Mouse (Mus musculus) frontal cortex, postnatal 10 days (tissue): ENCODE results near the gene BC049352.

Source experiments
- DNase-seq, 2 experiments: peaks; one replicate each; pipeline ENCODE4 v3.0.0; 2022; ENCODE audit warnings: low spot score in 2 of 2, mixed read lengths in 1 of 2

Gene BC049352

DNA sequence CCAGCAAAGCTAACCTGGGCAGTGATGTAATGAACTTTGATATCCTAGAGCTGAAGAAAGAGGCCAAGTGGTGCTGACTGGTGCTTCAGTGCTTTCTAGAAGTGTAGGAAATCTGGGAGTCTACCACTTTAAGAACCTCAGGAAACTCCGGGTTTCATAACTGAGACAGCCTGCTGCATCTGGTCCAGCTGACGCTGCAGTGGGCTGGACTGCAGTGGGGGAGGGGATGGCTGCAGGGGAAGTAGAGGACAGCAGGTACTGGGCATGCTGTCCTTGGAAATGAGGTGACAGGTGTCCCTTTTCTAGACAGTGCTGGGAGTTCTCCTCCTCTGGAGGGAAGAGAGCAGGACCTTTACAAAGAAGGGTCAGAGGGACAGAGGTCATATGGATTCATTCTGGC lies at the start of gene BC049352:
Gene BC049352 (plus strand): TSS at position 238 of the 400 bp plus-strand sequence.
- DNase-seq: no peak

GRCm38 (mm10) chr9:45133484-45134310 lies 48.1 kb upstream of the BC049352 start:
- DNase-seq: no peak

- no peak for DNase-seq
These were observed 45.2 kb upstream of the BC049352 start for GRCm38 (mm10) chr9:45136442-45137169.

DNA sequence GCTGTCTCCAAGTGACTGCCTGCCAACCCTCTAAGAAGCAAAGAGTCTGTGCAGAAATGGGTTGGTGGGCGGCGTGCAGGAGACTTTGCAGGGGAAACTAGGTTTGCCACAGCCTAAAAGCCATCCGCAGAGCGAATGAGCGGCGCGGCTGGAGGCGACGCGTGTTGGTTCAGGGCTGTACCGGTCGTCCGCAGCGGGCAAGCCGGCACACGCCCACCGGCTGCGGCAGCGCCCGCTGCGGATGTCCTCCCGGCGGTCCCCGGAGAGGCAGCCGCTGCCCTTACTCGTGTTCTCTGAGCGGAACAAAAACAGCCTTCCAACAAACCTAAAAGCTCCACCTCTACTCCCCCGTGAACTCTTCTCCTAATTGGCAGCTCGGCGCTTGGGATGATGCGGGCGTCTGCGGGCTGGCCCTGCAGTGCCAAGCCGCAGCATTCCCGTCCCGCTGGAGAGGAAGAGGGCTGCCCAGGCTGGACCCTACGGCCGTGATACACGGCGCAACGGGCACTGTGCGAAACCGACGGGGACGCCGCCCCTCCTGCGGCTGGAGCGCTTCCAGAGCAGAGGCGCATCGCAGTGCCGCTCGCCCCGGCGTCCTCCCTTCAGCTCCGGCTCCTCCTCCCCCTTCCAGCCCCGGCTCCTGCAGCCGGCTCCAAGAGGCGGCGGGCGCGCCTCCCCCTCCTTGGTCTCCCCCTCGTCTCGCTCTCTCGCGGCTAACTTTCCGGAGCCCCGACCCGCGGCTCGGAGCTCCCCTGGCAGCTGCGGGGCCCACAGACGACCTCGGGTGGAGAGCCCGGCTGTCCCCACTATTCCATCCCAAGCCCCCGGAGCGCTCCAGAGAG lies 43.4 kb upstream of the BC049352 start, which contains the start of gene Scn4b:
Gene Scn4b (plus strand): TSS at position 205 of the 842 bp plus-strand sequence.
- peak in 1 of 2 experiments; percentile 24 for DNase-seq

- DNase-seq: no peak
These were observed 42.7 kb upstream of the BC049352 start for GRCm38 (mm10) chr9:45139082-45139481.

DNA sequence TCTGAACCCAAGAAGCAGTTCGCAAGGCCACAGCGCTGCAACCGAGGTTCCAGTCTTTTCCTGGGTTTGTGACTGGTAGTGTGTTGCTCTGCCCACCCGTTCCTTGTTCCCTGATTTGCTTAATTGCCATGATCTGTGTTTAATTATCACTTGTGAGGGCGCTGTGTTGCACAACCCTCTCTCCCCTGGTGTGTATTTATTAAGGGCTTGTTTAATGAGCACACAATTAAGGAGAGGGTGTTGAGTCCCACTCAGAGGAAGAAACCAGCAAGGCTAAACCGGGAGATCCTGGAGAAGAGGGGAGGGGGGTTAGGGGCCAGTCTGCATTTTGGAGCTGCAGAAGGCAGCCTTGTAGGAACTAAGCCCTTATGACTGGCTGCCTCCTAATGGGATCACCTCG lies 40.9 kb upstream of the BC049352 start:
- no peak for DNase-seq

DNA sequence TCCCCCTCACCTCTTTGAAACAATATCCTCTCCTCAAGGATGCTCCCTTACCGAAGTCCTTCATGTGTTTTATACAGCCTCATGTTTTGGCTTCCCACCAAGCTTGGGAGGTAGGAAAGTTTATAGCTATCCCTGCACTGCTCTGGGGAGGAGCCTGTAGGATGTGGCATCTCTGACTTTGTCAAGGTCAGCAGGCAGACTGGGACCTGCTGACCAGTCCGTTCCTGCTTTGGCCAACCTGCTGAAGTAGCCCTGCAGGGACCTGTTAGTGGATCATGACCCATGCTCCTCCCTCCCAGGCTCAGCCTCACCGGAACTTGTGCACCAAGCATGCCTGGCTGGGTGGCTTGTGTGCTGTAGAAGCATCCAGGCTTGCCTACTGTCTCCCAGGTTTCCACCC lies 39.1 kb upstream of the BC049352 start:
- no peak for DNase-seq

DNA sequence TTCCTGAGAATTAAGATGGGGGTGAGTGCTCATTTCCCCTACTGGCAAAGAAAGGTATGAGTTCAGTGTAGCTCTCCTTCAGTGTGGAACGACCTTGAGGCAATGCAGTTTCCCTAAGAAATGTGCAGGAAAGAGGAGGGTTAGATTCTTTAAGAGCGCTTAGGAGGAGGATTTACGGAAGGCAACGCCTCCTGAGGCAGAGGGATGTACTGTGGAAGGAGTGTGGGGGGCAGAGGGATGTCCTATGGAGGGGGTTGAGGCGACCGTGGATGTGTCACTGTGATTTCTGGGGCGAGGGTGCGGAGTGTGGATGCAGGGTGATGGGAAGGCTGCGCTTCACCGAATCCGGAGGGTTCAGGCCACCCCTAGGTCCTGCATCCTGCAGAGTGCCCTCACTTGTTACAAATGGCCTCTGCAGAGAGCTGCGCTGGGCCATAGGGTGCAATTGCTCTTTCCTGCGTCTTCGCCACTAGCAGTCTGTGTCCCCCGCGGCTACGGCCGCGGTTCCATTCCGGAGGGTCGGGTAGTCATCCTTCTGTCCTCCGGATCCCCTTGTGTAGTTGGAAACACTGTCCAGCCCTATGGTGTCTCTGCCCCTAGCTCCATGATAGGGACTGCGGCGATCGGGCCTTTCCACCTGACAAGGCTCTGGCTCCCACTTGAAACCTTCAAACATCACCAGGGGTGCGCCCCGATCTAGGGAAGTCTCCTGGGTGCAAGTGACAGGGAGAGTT lies 36.1 kb upstream of the BC049352 start:
- DNase-seq: peak in 1 of 2 experiments; percentile 22

DNA sequence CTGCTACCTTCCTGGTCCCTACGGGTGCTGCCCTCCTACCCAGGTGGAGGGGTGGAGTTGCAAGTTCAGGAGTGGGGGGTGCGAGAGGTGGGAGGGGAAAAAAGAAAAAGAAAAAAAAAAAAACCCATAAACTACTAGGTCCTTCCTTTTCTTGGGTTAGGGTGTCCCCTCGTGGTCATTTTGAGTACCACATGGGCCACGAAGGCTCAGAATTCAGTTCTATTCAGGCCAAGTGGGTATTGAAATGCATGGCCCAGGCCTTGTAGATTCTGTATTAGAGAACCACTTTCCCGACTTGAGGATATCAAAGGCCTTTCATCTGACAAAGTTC lies 35.6 kb upstream of the BC049352 start:
- peak; percentile 51 to 76 for DNase-seq

- no peak for DNase-seq
These were observed 30.9 kb upstream of the BC049352 start for GRCm38 (mm10) chr9:45150933-45151332.

DNA sequence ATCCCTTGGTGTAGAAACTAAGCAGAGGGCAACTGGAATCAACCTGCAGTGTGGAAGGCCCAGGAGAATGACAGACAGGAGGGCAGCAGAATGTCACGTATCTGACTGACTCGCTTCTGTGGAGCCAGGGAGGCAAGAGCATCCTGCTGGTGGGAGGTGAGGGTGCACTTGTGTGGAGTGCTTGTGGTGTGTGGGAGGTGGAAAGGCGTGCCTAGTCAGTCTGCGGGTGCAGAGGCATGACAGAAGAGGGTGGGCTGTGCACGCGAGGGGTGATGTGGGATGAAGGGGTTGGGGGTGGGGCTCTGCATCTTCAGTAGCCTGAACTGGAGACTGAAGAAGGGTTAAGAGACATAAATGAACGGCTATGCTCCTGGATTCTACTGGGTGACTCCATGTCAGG lies 28.4 kb upstream of the BC049352 start:
- no peak for DNase-seq

DNA sequence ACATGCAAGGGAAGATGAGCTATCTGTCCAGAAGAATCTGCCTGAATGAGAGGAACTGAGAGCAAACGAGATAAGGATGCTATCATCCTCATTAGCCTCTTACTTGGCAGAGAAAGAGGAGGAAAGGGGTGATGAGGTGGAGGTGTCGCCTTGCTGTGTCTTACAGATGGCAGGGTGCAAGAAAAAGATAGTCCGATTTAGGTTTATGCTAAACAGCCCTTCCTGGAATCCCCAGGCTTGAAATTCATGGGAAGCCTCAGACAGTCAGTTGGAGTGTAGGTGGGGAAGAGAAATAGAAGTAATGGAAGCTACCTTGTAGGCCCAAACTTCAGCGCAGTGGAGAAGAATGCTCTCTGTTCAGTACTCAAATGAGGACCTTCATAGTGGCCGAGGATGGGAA lies 13.9 kb upstream of the BC049352 start:
- DNase-seq: no peak

DNA sequence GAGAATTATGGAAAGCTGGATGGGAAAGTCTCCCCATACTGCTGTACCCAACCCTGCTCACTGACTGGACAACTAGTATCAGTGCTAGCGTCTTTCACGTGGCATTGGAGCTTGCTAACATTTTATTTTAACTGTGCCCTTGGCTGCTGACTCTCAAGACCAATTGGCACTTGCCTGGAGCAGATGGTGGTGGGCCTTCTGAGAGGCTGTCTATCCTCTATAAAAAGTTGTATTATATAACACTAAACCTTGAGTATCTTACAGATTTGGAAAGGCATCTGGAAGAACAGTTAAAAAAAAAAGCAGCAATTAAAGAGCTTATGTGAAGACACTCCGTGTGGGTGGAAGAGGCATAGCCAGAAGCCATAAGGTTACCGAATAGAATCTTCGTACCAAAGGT lies 11.7 kb upstream of the BC049352 start:
- no peak for DNase-seq

- DNase-seq: no peak
These were observed 10.7 kb upstream of the BC049352 start for GRCm38 (mm10) chr9:45171073-45171610.

DNA sequence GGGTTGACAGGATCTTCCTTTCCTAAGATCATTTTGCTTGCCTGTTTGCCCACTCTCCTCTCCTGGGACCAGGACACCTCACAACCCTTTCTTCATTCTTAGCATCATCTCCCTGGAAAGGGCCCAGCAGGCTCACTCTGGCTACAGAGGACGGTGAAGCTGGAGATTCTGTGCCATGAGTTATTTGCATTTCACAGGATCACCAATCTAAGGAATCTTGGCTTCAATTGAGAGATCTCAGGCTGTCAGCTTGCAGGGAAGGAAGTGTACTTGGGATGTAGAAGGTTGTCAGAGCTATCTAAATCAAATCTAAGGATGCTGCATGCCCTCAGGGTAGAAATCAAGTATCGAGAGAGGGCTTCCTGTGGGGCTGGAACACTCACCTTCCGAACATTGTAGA lies 8.3 kb upstream of the BC049352 start:
- DNase-seq: no peak

DNA sequence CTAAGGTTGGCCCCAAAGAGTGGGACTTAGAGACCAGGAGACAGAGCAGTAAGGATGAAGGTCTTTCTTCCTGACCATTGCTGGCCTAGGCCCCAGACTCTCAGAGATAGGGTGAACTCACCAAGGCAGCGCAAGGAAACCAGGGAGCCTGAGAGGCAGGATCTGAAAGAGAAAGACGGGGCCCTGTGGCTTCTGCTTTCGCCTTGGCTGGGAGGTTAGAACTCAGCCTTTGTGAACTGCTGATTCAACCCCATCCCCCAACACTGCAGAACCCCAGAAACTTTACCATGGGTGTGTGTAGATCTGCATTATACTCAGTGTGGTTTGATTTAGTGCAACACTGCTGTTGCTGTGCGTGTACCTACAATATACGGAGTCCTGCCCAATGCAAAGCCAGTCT lies 2.5 kb upstream of the BC049352 start:
- DNase-seq: no peak

- DNase-seq: no peak
These were observed 714 bp downstream of the BC049352 start for GRCm38 (mm10) chr9:45182521-45182920.

- no peak for DNase-seq
These were observed 1.5 kb downstream of the BC049352 start for GRCm38 (mm10) chr9:45183266-45183665.

DNA sequence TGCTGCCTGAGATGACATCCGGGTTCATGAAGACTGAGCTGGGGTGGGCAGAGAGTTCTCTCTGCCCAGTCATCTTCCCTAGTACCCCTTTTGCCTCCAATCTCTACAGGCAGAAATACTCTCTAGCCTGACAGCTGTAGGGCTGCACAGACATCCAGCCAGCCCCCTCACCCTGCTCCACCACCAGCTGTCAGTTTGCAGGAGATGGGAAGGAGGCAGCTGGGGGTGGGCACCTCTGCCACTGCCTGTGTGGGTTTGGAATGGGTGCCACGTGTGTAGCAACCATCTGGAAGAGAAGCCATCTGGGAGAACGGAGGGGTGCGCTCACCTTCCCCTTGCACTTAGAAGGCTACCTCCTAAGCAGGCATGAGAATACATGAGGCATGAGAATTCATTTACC lies 3.4 kb downstream of the BC049352 start:
- peak; percentile 32 to 70 for DNase-seq

- DNase-seq: no peak
These were observed 7.1 kb downstream of the BC049352 start for GRCm38 (mm10) chr9:45188570-45189563.
